Mouse (Mus musculus) hindbrain, embryonic 12.5 days (tissue): Measurements from ENCODE around the gene Lamtor3. TPM values are rescaled to one million over a fixed set of nuclear protein-coding genes. Genes with fewer than 3 reads are reported as not detected.

ENCODE experiments used
- ATAC-seq: fragments of 200-750 bp; cut with Nextera tagmentation; 2 replicates; pipeline ENCODE4 v1.8.0; 2017; ENCODE audit warnings: moderate TSS enrichment; ENCODE audit not compliant: low FRiP score
- H3K27ac ChIP-seq: fragments of 300-500 bp; sonication (generic); 2 replicates; pipeline ENCODE4 v1.5.1; 2016; ENCODE audit warnings: mild to moderate bottlenecking
- H3K27me3 ChIP-seq: fragments of 300-500 bp; sonication (generic); 2 replicates; pipeline ENCODE4 v1.6.1; 2016; ENCODE audit warnings: mild to moderate bottlenecking
- H3K36me3 ChIP-seq: fragments of 300-500 bp; sonication (generic); 2 replicates; pipeline ENCODE4 v1.6.1; 2016; ENCODE audit warnings: mild to moderate bottlenecking
- H3K4me1 ChIP-seq: fragments of 300-500 bp; sonication (generic); 2 replicates; pipeline ENCODE4 v1.6.1; 2016
- H3K4me2 ChIP-seq: fragments of 300-500 bp; sonication (generic); replicated peaks from 2 replicates; pipeline ENCODE4 v1.6.1; 2016; ENCODE audit warnings: mild to moderate bottlenecking
- H3K4me3 ChIP-seq: fragments of 300-500 bp; sonication (generic); 2 replicates; pipeline ENCODE4 v1.5.1; 2016; ENCODE audit warnings: mild to moderate bottlenecking
- H3K9ac ChIP-seq: fragments of 300-500 bp; sonication (generic); 2 replicates; pipeline ENCODE4 v1.6.1; 2016; ENCODE audit warnings: mild to moderate bottlenecking, moderate library complexity
- H3K9me3 ChIP-seq: fragments of 300-500 bp; sonication (generic); replicated peaks from 2 replicates; pipeline ENCODE4 v1.6.1; 2016; ENCODE audit warnings: mild to moderate bottlenecking
- WGBS: fragments of 180-500 bp; shearing (Covaris S2); methylation state at CpG from one replicate; pipeline ENCODE4 v1.1.7; 2016; 5-methylcytosine and 5-hydroxymethylcytosine counted together
- polyA plus RNA-seq: library from polyadenylated mRNA; unstranded; fragments of >200 nt; fragmentation: Nextera tagmentation; extraction: Ambion mirVana; gene quantifications from 2 replicates; pipeline ENCODE4 v1.2.1, GENCODE M21; 2016

Lamtor3 gene
- 97.6 and 98.1 TPM in 2 replicates for polyA plus RNA-seq

- no peaks in the 10 kb centered on the region for H3K9me3 ChIP-seq
- peak within 1 kb of the TSS; percentile 79 for H3K9ac ChIP-seq
- peak within 1 kb of the TSS; percentile 86 for H3K4me2 ChIP-seq
- H3K36me3 ChIP-seq = peaks cover 12% of the 10 kb centered on the region; the same call in 1 of the 2 replicates
- no peaks in the 10 kb centered on the region for H3K27me3 ChIP-seq
- peak within 1 kb of the TSS; percentile 71 for H3K4me3 ChIP-seq
- peaks cover 18% of the 10 kb centered on the region for H3K4me1 ChIP-seq
- peak; percentile 94 for ATAC-seq
- H3K27ac ChIP-seq = peak within 1 kb of the TSS; percentile 87
- under 1% methylated on average over 47 of the region's 47 CpGs for WGBS
Measured at GRCm38 (mm10) chr3:137918172-137918931, at the start of gene Lamtor3. Gene Lamtor3, plus strand, starts transcription at chr3:137918506.

GRCm38 (mm10) chr3:137869395-137869794 lies 48.9 kb upstream of the Lamtor3 start:
- ATAC-seq = no peak
- H3K4me1 ChIP-seq = peaks cover 13% of the 10 kb centered on the region
- no peak overlapping the region for H3K27ac ChIP-seq
- H3K9ac ChIP-seq = no peak overlapping the region
- no peaks in the 10 kb centered on the region for H3K9me3 ChIP-seq
- no peaks in the 10 kb centered on the region for H3K36me3 ChIP-seq
- 90% methylated on average over 9 of the region's 9 CpGs for WGBS
- H3K4me3 ChIP-seq = no peak overlapping the region
- H3K27me3 ChIP-seq = no peaks in the 10 kb centered on the region
- no peak overlapping the region for H3K4me2 ChIP-seq

GRCm38 (mm10) chr3:137879313-137879712 lies 39.0 kb upstream of the Lamtor3 start:
- Histone ChIP-seq H3K27me3 (no peaks in the 10 kb centered on the region), H3K4me2 (no peak overlapping the region), H3K9ac (no peak overlapping the region), H3K4me1 (no peaks in the 10 kb centered on the region), H3K9me3 (no peaks in the 10 kb centered on the region), H3K4me3 (no peak overlapping the region), H3K27ac (no peak overlapping the region), H3K36me3 (peaks cover 6% of the 10 kb centered on the region; the same call in 1 of the 2 replicates)
- no peak for ATAC-seq
- WGBS = 86% methylated on average over 3 of the region's 3 CpGs

GRCm38 (mm10) chr3:137880109-137880748 lies 38.1 kb upstream of the Lamtor3 start:
- Histone ChIP-seq H3K9ac (no peak overlapping the region), H3K4me3 (no peak overlapping the region), H3K4me1 (no peaks in the 10 kb centered on the region), H3K36me3 (peaks cover 6% of the 10 kb centered on the region; the same call in 1 of the 2 replicates), H3K4me2 (no peak overlapping the region), H3K27me3 (no peaks in the 10 kb centered on the region), H3K27ac (no peak overlapping the region), H3K9me3 (no peaks in the 10 kb centered on the region)
- 85% methylated on average over 4 of the region's 4 CpGs for WGBS
- no peak for ATAC-seq

- Histone ChIP-seq H3K9me3 (no peaks in the 10 kb centered on the region), H3K9ac (no peak overlapping the region), H3K36me3 (peaks cover 6% of the 10 kb centered on the region; the same call in 1 of the 2 replicates), H3K4me3 (no peak overlapping the region), H3K4me1 (no peaks in the 10 kb centered on the region), H3K4me2 (no peak overlapping the region), H3K27me3 (no peaks in the 10 kb centered on the region), H3K27ac (no peak overlapping the region)
- no peak for ATAC-seq
- WGBS = 92% methylated on average over 5 of the region's 5 CpGs
Measured at GRCm38 (mm10) chr3:137881093-137881492, 37.2 kb upstream of the Lamtor3 start.

- 68% methylated on average over 7 of the region's 7 CpGs for WGBS
- ATAC-seq = no peak
Measured at GRCm38 (mm10) chr3:137887961-137888360, 30.3 kb upstream of the Lamtor3 start.

GRCm38 (mm10) chr3:137891089-137891488 lies 27.2 kb upstream of the Lamtor3 start:
- no peak overlapping the region for H3K9ac ChIP-seq
- H3K27me3 ChIP-seq = no peaks in the 10 kb centered on the region
- H3K36me3 ChIP-seq = peaks cover 17% of the 10 kb centered on the region
- H3K27ac ChIP-seq = no peak overlapping the region
- H3K4me2 ChIP-seq = no peak overlapping the region
- WGBS = 82% methylated on average over 3 of the region's 3 CpGs
- no peak overlapping the region for H3K4me3 ChIP-seq
- H3K9me3 ChIP-seq = no peaks in the 10 kb centered on the region
- ATAC-seq = no peak
- peaks cover 5% of the 10 kb centered on the region; the same call in 1 of the 2 replicates for H3K4me1 ChIP-seq

More at GRCm38 (mm10) chr3:137887961-137888360, 30.3 kb upstream of the Lamtor3 start:
- H3K4me2 ChIP-seq = no peak overlapping the region
- H3K27ac ChIP-seq = no peak overlapping the region
- H3K9ac ChIP-seq = no peak overlapping the region
- H3K4me3 ChIP-seq = no peak overlapping the region
- peaks cover 9% of the 10 kb centered on the region for H3K36me3 ChIP-seq
- no peaks in the 10 kb centered on the region for H3K27me3 ChIP-seq
- peaks cover 5% of the 10 kb centered on the region; the same call in 1 of the 2 replicates for H3K4me1 ChIP-seq
- H3K9me3 ChIP-seq = no peaks in the 10 kb centered on the region

- ATAC-seq = no peak
- H3K4me1 ChIP-seq = peaks cover 5% of the 10 kb centered on the region; the same call in 1 of the 2 replicates
Measured at GRCm38 (mm10) chr3:137892118-137892517, 26.2 kb upstream of the Lamtor3 start.

GRCm38 (mm10) chr3:137893789-137894188 lies 24.5 kb upstream of the Lamtor3 start:
- Histone ChIP-seq H3K4me3 (no peak overlapping the region), H3K36me3 (peaks cover 30% of the 10 kb centered on the region), H3K4me1 (no peaks in the 10 kb centered on the region), H3K9ac (no peak overlapping the region), H3K27ac (no peak overlapping the region), H3K9me3 (no peaks in the 10 kb centered on the region), H3K4me2 (no peak overlapping the region), H3K27me3 (no peaks in the 10 kb centered on the region)
- 86% methylated on average over 4 of the region's 4 CpGs for WGBS
- no peak for ATAC-seq

More at GRCm38 (mm10) chr3:137892118-137892517, 26.2 kb upstream of the Lamtor3 start:
- Histone ChIP-seq H3K27ac (no peak overlapping the region), H3K4me3 (no peak overlapping the region), H3K27me3 (no peaks in the 10 kb centered on the region), H3K9ac (no peak overlapping the region), H3K4me2 (no peak overlapping the region), H3K36me3 (peaks cover 17% of the 10 kb centered on the region), H3K9me3 (no peaks in the 10 kb centered on the region)
- WGBS = 94% methylated on average over 4 of the region's 4 CpGs

- Histone ChIP-seq H3K4me3 (no peak overlapping the region), H3K4me2 (no peak overlapping the region), H3K4me1 (no peaks in the 10 kb centered on the region), H3K27ac (no peak overlapping the region), H3K27me3 (no peaks in the 10 kb centered on the region), H3K9me3 (no peaks in the 10 kb centered on the region), H3K36me3 (peaks cover 22% of the 10 kb centered on the region; the same call in 1 of the 2 replicates), H3K9ac (no peak overlapping the region)
- 91% methylated on average over 3 of the region's 3 CpGs for WGBS
- ATAC-seq = no peak
Measured at GRCm38 (mm10) chr3:137895196-137895595, 23.1 kb upstream of the Lamtor3 start.

- Histone ChIP-seq H3K4me3 (no peak overlapping the region), H3K9me3 (no peaks in the 10 kb centered on the region), H3K9ac (no peak overlapping the region), H3K4me1 (no peaks in the 10 kb centered on the region), H3K36me3 (peaks cover 21% of the 10 kb centered on the region; the same call in 1 of the 2 replicates), H3K27ac (no peak overlapping the region), H3K4me2 (no peak overlapping the region), H3K27me3 (no peaks in the 10 kb centered on the region)
- ATAC-seq = no peak
- 79% methylated on average over 4 of the region's 4 CpGs for WGBS
Measured at GRCm38 (mm10) chr3:137896386-137896785, 21.9 kb upstream of the Lamtor3 start.

- WGBS = 90% methylated on average over 3 of the region's 3 CpGs
- no peak for ATAC-seq
- Histone ChIP-seq H3K9ac (no peak overlapping the region), H3K4me3 (no peak overlapping the region), H3K4me2 (no peak overlapping the region), H3K27ac (no peak overlapping the region), H3K4me1 (no peaks in the 10 kb centered on the region), H3K27me3 (no peaks in the 10 kb centered on the region), H3K36me3 (peaks cover 21% of the 10 kb centered on the region; the same call in 1 of the 2 replicates), H3K9me3 (no peaks in the 10 kb centered on the region)
Measured at GRCm38 (mm10) chr3:137896867-137897266, 21.4 kb upstream of the Lamtor3 start.
